Mouse (Mus musculus) CH12.LX (cell line): ENCODE data around the gene Thsd4.

ENCODE experiments used
- CTCF ChIP-seq, 2 experiments: IDR thresholded peaks in 1 of 2; conservative IDR thresholded peaks in 1 of 2; 2 replicates each; pipeline ENCODE4 v1.5.1; 2011 to 2012; ENCODE audit warnings: low read depth in 2 of 2, low read length in 2 of 2, improper control_type of control experiment in 1 of 2, inconsistent platforms in 1 of 2, mild to moderate bottlenecking in 1 of 2, moderate library complexity in 1 of 2
- EP300 ChIP-seq: IDR thresholded peaks from 2 replicates; pipeline ENCODE4 v1.6.1; 2011; ENCODE audit warnings: low read length, improper control_type of control experiment
- KAT2A ChIP-seq: IDR thresholded peaks from 2 replicates; pipeline ENCODE4 v1.6.1; 2012; ENCODE audit warnings: low read length, improper control_type of control experiment, inconsistent platforms; ENCODE audit not compliant: insufficient replicate concordance
- MAX ChIP-seq: IDR thresholded peaks from 2 replicates; pipeline ENCODE4 v1.6.1; 2011; ENCODE audit warnings: low read length, improper control_type of control experiment
- MEF2A ChIP-seq: IDR thresholded peaks from 2 replicates; pipeline ENCODE4 v1.6.1; 2014; ENCODE audit warnings: low read depth, mild to moderate bottlenecking, inconsistent platforms, low read length, improper control_type of control experiment, borderline replicate concordance

- TF ChIP-seq CTCF (conservative IDR thresholded peaks at IDR 0.05 in 1 of 2, IDR thresholded peaks at IDR 0.05 in 1 of 2; ENCODE audit: low read depth in 2 of 2, low read length in 2 of 2) (peak; percentile 66 to 92), EP300 (no peak), MAX (no peak), MEF2A (no peak), KAT2A (no peak)
Observed at GRCm38 (mm10) chr9:60243503-60243902, 278.3 kb downstream of the Thsd4 start.
